Mouse (Mus musculus) ES-E14 (cell line): ENCODE measurements at regions not wholly inside any gene's neighbourhood (a gene's known extent, or its start where the extent isn't known, plus 50 kb on each side); places are given as distances from the start of the nearest gene placed in this dataset.
"Not testable (repeated sequence)": the region's sequence is repeated elsewhere in the genome, so short reads cannot be mapped to it uniquely, and the experiment has no call there.

Source experiments
- DNase-seq: peaks from one replicate; pipeline ENCODE4 v3.0.0-alpha.2; 2013; ENCODE audit warnings: low read depth, low spot score
- H3K27ac ChIP-seq: 2 replicates; pipeline ENCODE4 v1.5.1; 2012; ENCODE audit warnings: low read depth, mild to moderate bottlenecking, low read length, moderate library complexity, mixed read lengths; ENCODE audit not compliant: poor library complexity, insufficient read depth, severe bottlenecking
- H3K36me3 ChIP-seq: 2 replicates; pipeline ENCODE4 v1.6.1; 2012; ENCODE audit warnings: mild to moderate bottlenecking, low read length, moderate library complexity, mixed read lengths; ENCODE audit not compliant: control insufficient read depth, poor library complexity, insufficient read depth, severe bottlenecking
- H3K4me1 ChIP-seq, 2 experiments: fragments of 150-350 bp in 1 of 2; sonication (generic) in 1 of 2; 2 replicates each; pipeline ENCODE4 v1.6.1; 2012; ENCODE audit warnings: low read length in 2 of 2, mild to moderate bottlenecking in 1 of 2, mixed read lengths in 1 of 2; ENCODE audit not compliant: control insufficient read depth in 2 of 2, insufficient read depth in 2 of 2, poor library complexity in 1 of 2
- H3K4me3 ChIP-seq, 2 experiments: fragments of 150-350 bp in 1 of 2; sonication (generic) in 1 of 2; 2 replicates each; pipeline ENCODE4 v1.5.1; 2012; ENCODE audit warnings: low read length in 2 of 2, low read depth in 1 of 2, mild to moderate bottlenecking in 1 of 2, mixed read lengths in 1 of 2; ENCODE audit not compliant: insufficient read depth in 1 of 2, poor library complexity in 1 of 2, severe bottlenecking in 1 of 2
- H3K9ac ChIP-seq: 2 replicates; pipeline ENCODE4 v1.6.1; 2012; ENCODE audit warnings: low read depth, mild to moderate bottlenecking, low read length, mixed read lengths; ENCODE audit not compliant: poor library complexity, insufficient read depth, severe bottlenecking
- H3K9me3 ChIP-seq: fragments of 150-350 bp; sonication (generic); 2 replicates; pipeline ENCODE4 v1.6.1; 2012; ENCODE audit warnings: low read depth, mild to moderate bottlenecking, low read length; ENCODE audit not compliant: control insufficient read depth, insufficient read depth
- CHD2 ChIP-seq: IDR thresholded peaks from 2 replicates; pipeline ENCODE4 v1.6.1; 2014; ENCODE audit warnings: mild to moderate bottlenecking, low read depth, low read length, inconsistent platforms
- HCFC1 ChIP-seq: IDR thresholded peaks from 2 replicates; pipeline ENCODE4 v1.6.1; 2012; ENCODE audit warnings: low read length, inconsistent platforms, borderline replicate concordance; ENCODE audit not compliant: insufficient read depth
- MAFK ChIP-seq: IDR thresholded peaks from 2 replicates; pipeline ENCODE4 v1.6.1; 2014; ENCODE audit warnings: mild to moderate bottlenecking, low read depth, low read length, inconsistent platforms; ENCODE audit not compliant: insufficient read depth
- ZC3H11A ChIP-seq: IDR thresholded peaks from 2 replicates; pipeline ENCODE4 v1.6.1; 2012; ENCODE audit warnings: low read depth, mild to moderate bottlenecking, inconsistent platforms, low read length, borderline replicate concordance
- ZNF384 ChIP-seq: IDR thresholded peaks from 2 replicates; pipeline ENCODE4 v1.6.1; 2012; ENCODE audit warnings: low read depth, low read length, inconsistent platforms
- in situ Hi-C, 2 experiments: fragments of 600-800 bp; cut with MboI; formaldehyde crosslinking; loops; one replicate each; pipeline ENCODE4 v1.15.1; 2025; ENCODE audit warnings: low sequenced_read_pairs in 2 of 2, inconsistent platforms in 1 of 2; ENCODE audit not compliant: unreplicated experiment in 2 of 2

DNA sequence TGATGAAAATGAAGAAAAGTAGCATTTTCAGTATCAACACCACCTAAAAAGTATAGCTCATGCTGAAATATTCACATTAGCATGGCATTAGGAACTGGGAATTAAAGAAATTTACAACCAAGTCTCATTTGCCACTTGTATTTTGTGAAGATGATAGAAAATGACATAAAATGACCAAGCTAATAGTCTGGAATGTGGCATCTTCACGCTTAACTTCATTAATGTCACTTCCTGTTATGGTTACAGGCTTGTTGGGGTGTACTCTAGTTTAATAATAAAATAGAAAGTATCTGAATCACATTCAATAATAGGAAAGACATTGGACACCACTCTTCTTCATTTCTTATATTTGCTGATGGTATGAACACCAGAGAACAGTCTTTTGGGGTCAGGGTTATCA, 167.1 kb downstream of the Pcdh17 start:
- no peaks in the 10 kb centered on the region for H3K9me3 ChIP-seq
- H3K4me1 ChIP-seq, result no peaks in the 10 kb centered on the region
- H3K27ac ChIP-seq, result no peak overlapping the region
- H3K9ac ChIP-seq, result no peak overlapping the region
- no peaks in the 10 kb centered on the region for H3K36me3 ChIP-seq
- DNase-seq, result no peak
- in situ Hi-C loops, result no loop called here
- H3K4me3 ChIP-seq, result no peak overlapping the region
- TF ChIP-seq MAFK (no peak), HCFC1 (no peak), ZNF384 (no peak), ZC3H11A (no peak)

DNA sequence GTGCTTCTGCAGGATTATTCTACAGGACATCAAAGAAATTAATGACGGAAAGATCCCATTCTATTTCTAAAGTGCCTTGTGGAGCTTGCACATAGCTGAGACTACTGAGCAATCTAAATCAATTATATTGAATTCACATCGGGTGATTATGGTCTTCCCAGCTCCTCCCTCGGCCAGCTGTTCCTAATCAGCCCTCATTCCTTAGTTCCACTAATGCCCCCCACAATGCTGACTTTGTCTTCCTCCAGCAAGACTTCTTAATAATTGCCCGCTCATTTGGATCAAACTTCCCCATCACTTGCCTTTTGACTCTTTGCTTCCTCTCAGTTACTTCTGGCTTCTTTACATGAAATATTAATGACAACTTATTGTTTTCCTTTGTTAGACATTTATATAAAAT, 169.2 kb downstream of the Pcdh17 start:
- H3K4me1 ChIP-seq, result no peaks in the 10 kb centered on the region
- no peak for TF ChIP-seq CHD2
- no peak for TF ChIP-seq ZC3H11A
- TF ChIP-seq HCFC1, result no peak
- TF ChIP-seq ZNF384, result no peak
- H3K4me3 ChIP-seq, result no peak overlapping the region
- no peaks in the 10 kb centered on the region for H3K36me3 ChIP-seq
- no peak overlapping the region for H3K27ac ChIP-seq
- in situ Hi-C loops, result no loop called here
- no peak overlapping the region for H3K9ac ChIP-seq
- H3K9me3 ChIP-seq, result no peaks in the 10 kb centered on the region
- DNase-seq, result no peak

DNA sequence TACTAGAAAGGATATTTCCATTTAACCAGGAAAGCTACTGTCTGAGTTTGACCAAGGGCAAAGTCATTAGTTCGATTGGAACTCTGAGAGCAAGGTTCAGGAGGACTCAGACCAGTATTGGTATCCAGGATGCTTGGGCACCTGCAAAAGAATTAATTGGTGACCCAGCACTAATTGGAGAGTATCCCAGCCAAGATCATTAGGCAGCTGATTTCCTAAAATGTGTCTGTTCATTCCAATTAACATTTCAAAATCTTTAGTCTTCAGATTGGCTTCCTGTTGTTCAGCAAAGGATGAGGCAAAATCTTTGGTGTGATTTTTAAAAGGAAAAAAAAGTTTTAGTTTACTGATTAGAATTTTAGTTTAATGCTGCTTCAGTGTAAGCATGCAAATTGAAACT, 201.7 kb downstream of the Pcdh17 start:
- Histone ChIP-seq H3K36me3 (no peaks in the 10 kb centered on the region), H3K9ac (no peak overlapping the region), H3K4me1 (no peaks in the 10 kb centered on the region), H3K9me3 (no peaks in the 10 kb centered on the region), H3K27ac (no peak overlapping the region), H3K4me3 (no peak overlapping the region)
- no peak for DNase-seq
- TF ChIP-seq ZC3H11A (no peak), MAFK (no peak), CHD2 (no peak)
- in situ Hi-C loops, result no loop called here

DNA sequence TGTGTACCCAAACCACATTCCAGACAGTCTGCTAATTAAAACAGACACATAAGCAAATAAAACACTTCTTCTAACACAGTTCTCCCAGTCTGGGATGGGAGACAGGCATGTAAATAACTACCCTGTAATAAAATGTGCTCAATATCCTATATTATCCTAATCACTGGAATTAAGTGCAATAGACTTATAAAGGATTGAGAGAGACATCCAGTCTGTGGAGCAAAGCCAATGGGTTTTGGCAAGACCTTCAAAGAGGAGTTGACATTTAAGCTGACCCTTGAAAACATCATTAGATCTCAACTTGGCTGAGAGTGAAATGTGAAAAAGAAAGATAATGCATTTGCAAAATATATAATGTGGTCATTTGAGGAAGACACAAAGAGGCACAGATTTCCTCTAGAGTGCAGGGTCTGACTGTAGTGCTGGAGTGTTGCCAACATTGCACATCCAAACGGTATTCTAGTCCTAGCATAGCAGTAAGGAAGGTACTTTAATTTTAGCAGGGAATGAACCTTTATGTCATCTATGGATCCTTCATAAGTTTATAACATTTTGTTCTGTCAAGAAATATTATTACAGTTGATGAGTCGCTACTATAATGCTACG, 202.7 kb downstream of the Pcdh17 start:
- TF ChIP-seq CHD2 (no peak), ZNF384 (no peak), HCFC1 (no peak), ZC3H11A (no peak)
- Histone ChIP-seq H3K9me3 (no peaks in the 10 kb centered on the region), H3K27ac (no peak overlapping the region), H3K9ac (no peak overlapping the region), H3K4me3 (no peak overlapping the region), H3K36me3 (no peaks in the 10 kb centered on the region), H3K4me1 (no peaks in the 10 kb centered on the region)
- in situ Hi-C loops, result no loop called here
- DNase-seq, result no peak

DNA sequence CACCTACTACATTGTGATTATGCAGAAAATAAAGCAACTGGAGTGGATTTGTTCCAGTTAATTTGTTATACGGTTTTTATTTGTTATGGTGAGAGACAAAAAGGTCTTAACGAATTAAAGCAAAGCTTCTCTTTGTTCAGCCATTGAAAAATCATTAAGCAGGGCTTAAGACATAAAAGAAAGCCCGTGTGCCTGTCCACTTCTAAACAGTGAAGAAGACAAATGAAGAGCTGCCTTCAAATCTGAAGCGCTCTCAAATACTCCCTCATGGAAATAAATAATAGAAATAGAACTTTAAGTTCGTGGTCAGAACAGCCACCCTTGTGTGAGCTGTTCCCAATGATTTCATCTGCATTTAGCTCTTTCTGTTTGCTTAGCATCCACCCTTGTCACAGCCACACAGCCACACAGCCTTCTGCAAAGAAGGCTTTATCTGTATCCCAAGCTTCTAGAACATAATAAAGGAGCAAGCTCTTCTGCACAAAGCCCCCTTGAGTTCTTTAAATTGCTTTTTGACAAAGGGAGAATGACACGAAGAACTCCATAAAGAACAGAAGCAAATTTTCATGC, 215.9 kb downstream of the Pcdh17 start:
- H3K36me3 ChIP-seq, result no peaks in the 10 kb centered on the region
- TF ChIP-seq MAFK (no peak), CHD2 (no peak), HCFC1 (no peak), ZNF384 (no peak), ZC3H11A (no peak)
- H3K4me1 ChIP-seq, result no peaks in the 10 kb centered on the region
- DNase-seq, result no peak
- in situ Hi-C loops, result no loop called here
- H3K4me3 ChIP-seq, result no peak overlapping the region
- H3K27ac ChIP-seq, result no peak overlapping the region
- H3K9me3 ChIP-seq, result no peaks in the 10 kb centered on the region
- H3K9ac ChIP-seq, result no peak overlapping the region

DNA sequence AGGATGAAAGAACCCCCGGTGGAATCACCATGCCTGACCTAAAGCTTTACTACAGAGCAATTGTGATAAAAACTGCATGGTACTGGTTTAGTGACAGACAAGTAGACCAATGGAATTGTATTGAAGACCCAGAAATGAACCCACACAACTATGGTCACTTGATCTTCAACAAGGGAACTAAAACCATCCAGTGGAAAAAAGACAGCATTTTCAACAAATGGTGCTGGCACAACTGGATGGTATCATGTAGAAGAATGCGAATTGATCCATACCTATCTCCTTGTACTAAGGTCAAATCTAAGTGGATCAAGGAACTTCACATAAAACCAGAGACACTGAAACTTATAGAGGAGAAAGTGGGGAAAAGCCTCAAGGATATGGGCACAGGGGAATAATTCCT, 224.3 kb downstream of the Pcdh17 start:
- in situ Hi-C loops, H3K36me3 ChIP-seq, H3K27ac ChIP-seq, H3K4me3 ChIP-seq, H3K9ac ChIP-seq, H3K9me3 ChIP-seq, H3K4me1 ChIP-seq, DNase-seq: not testable (repeated sequence)
